Mouse (Mus musculus) hindbrain, embryonic 14.5 days (tissue): ENCODE measurements around the gene Tekt4. TPM values are rescaled to one million over a fixed set of nuclear protein-coding genes. Genes with fewer than 3 reads are reported as not detected.
A peak's percentile ranks its signal among the peaks of the same experiment; 100 is the strongest.

Experiments used
- ATAC-seq: fragments of 200-750 bp; cut with Nextera tagmentation; 2 replicates; pipeline ENCODE4 v1.8.0; 2017; ENCODE audit warnings: moderate number of reproducible peaks, mild to moderate bottlenecking, moderate TSS enrichment, moderate library complexity; ENCODE audit not compliant: low FRiP score
- DNase-seq: peaks from one replicate; pipeline ENCODE4 v3.0.0-alpha.2; 2015; ENCODE audit warnings: low spot score
- H3K27ac ChIP-seq: fragments of 300-500 bp; sonication (generic); 2 replicates; pipeline ENCODE4 v1.5.1; 2014; ENCODE audit warnings: mild to moderate bottlenecking, moderate library complexity
- H3K27me3 ChIP-seq: fragments of 300-500 bp; sonication (generic); 2 replicates; pipeline ENCODE4 v1.6.1; 2014; ENCODE audit warnings: mild to moderate bottlenecking, low read length, mixed read lengths; ENCODE audit not compliant: control insufficient read depth, insufficient read depth
- H3K36me3 ChIP-seq: fragments of 300-500 bp; sonication (generic); replicated peaks from 2 replicates; pipeline ENCODE4 v1.6.1; 2014; ENCODE audit not compliant: control insufficient read depth, insufficient read depth
- H3K4me1 ChIP-seq: fragments of 300-500 bp; sonication (generic); replicated peaks from 2 replicates; pipeline ENCODE4 v1.6.1; 2014; ENCODE audit warnings: antibody characterized with exemption, low read length, mixed read lengths; ENCODE audit not compliant: control insufficient read depth, insufficient read depth
- H3K4me2 ChIP-seq: fragments of 300-500 bp; sonication (generic); replicated peaks from 2 replicates; pipeline ENCODE4 v1.6.1; 2014; ENCODE audit warnings: mild to moderate bottlenecking, moderate library complexity
- H3K4me3 ChIP-seq: fragments of 300-500 bp; sonication (generic); replicated peaks from 2 replicates; pipeline ENCODE4 v1.5.1; 2014; ENCODE audit warnings: mild to moderate bottlenecking, low read length
- H3K9ac ChIP-seq: fragments of 300-500 bp; sonication (generic); 2 replicates; pipeline ENCODE4 v1.6.1; 2014
- H3K9me3 ChIP-seq: fragments of 300-500 bp; sonication (generic); 2 replicates; pipeline ENCODE4 v1.6.1; 2016; ENCODE audit warnings: low read length; ENCODE audit not compliant: control insufficient read depth
- WGBS: fragments of 180-500 bp; shearing (Covaris S2); extraction: QIAGEN DNeasy Blood & Tissue Kit; methylation state at CpG from one replicate; pipeline ENCODE4 v1.1.7; 2014; 5-methylcytosine and 5-hydroxymethylcytosine counted together
- polyA plus RNA-seq: library from polyadenylated mRNA; unstranded; fragments of >200 nt; fragmentation: Nextera tagmentation; extraction: Ambion mirVana; gene quantifications from 2 replicates; pipeline ENCODE4 v1.2.1, GENCODE M21; 2014

Gene Tekt4
- polyA plus RNA-seq, 1 experiment from 2014 or later: 2.4 TPM

GRCm38 (mm10) chr17:25427441-25427840, 27.0 kb upstream of the Tekt4 start:
- Histone ChIP-seq H3K4me3 (no peak overlapping the region), H3K9me3 (no peaks in the 10 kb centered on the region), H3K27ac (no peak overlapping the region), H3K9ac (no peak overlapping the region), H3K36me3 (no peaks in the 10 kb centered on the region), H3K4me1 (peaks cover 34% of the 10 kb centered on the region), H3K27me3 (peaks cover 10% of the 10 kb centered on the region; the same call in 1 of the 2 replicates), H3K4me2 (no peak overlapping the region)
- peak; percentile 52 for DNase-seq
- ATAC-seq: peak; percentile 51; the same call in 1 of the 2 replicates
- WGBS: 32% methylated on average over 10 of the region's 10 CpGs

- ATAC-seq (no peak), DNase-seq (no peak)
- Histone ChIP-seq H3K36me3 (no peaks in the 10 kb centered on the region), H3K27me3 (peaks cover 10% of the 10 kb centered on the region; the same call in 1 of the 2 replicates), H3K4me3 (no peak overlapping the region), H3K27ac (no peak overlapping the region), H3K4me2 (no peak overlapping the region), H3K4me1 (peaks cover 34% of the 10 kb centered on the region), H3K9ac (no peak overlapping the region), H3K9me3 (no peaks in the 10 kb centered on the region)
- WGBS: 59% methylated on average over 5 of the region's 5 CpGs
Observed at GRCm38 (mm10) chr17:25429240-25429639, 25.2 kb upstream of the Tekt4 start.

DNA sequence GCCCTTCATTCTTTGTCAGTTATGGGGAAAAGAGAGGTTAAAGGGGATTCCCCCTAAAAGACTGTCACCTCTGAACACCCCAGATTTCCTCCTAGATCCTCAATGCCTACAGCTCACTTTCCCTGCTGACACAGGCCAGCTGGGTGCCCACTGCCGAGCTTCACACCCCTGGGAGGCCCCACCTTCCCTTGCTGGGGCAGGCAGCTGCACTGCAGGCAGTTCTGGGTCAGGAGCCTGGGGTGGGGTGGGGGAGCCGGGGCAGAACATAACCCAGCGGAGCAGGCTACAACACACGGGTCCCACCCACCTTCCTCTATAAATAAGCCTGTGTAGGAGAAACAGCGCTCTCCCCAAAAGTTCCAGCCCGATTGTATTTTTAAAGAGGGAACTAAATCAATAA, 24.5 kb upstream of the Tekt4 start:
- H3K4me2 ChIP-seq: peak overlapping the region; percentile 80; the same call in 1 of the 2 replicates
- peaks cover 10% of the 10 kb centered on the region; the same call in 1 of the 2 replicates for H3K27me3 ChIP-seq
- H3K27ac ChIP-seq: no peak overlapping the region
- no peak overlapping the region; the same call in 1 of the 2 replicates for H3K9ac ChIP-seq
- no peak for ATAC-seq
- peaks cover 28% of the 10 kb centered on the region for H3K4me1 ChIP-seq
- DNase-seq: no peak
- no peaks in the 10 kb centered on the region for H3K9me3 ChIP-seq
- 47% methylated on average over 6 of the region's 6 CpGs for WGBS
- H3K4me3 ChIP-seq: no peak overlapping the region
- H3K36me3 ChIP-seq: no peaks in the 10 kb centered on the region

- 68% methylated on average over 8 of the region's 8 CpGs for WGBS
- no peaks in the 10 kb centered on the region for H3K36me3 ChIP-seq
- peaks cover 28% of the 10 kb centered on the region for H3K4me1 ChIP-seq
- peak overlapping the region; percentile 89; the same call in 1 of the 2 replicates for H3K4me3 ChIP-seq
- ATAC-seq (no peak), DNase-seq (no peak)
- peaks cover 10% of the 10 kb centered on the region; the same call in 1 of the 2 replicates for H3K27me3 ChIP-seq
- peak overlapping the region; percentile 80 for H3K4me2 ChIP-seq
- peak overlapping the region; percentile 13 for H3K9ac ChIP-seq
- no peaks in the 10 kb centered on the region for H3K9me3 ChIP-seq
- no peak overlapping the region for H3K27ac ChIP-seq
Observed at GRCm38 (mm10) chr17:25430534-25430933, 23.9 kb upstream of the Tekt4 start.

- H3K9ac ChIP-seq: peak overlapping the region; percentile 88
- no peaks in the 10 kb centered on the region for H3K9me3 ChIP-seq
- H3K4me2 ChIP-seq: peak overlapping the region; percentile 80
- WGBS: under 1% methylated on average over 53 of the region's 53 CpGs
- H3K4me3 ChIP-seq: peak overlapping the region; percentile 89
- H3K4me1 ChIP-seq: peaks cover 28% of the 10 kb centered on the region
- H3K27ac ChIP-seq: peak overlapping the region; percentile 79
- ATAC-seq (peak; percentile 1; the same call in 1 of the 2 replicates), DNase-seq (no peak)
- H3K36me3 ChIP-seq: no peaks in the 10 kb centered on the region
- peaks cover 7% of the 10 kb centered on the region; the same call in 1 of the 2 replicates for H3K27me3 ChIP-seq
Observed at GRCm38 (mm10) chr17:25432433-25433181, 21.8 kb upstream of the Tekt4 start.

DNA sequence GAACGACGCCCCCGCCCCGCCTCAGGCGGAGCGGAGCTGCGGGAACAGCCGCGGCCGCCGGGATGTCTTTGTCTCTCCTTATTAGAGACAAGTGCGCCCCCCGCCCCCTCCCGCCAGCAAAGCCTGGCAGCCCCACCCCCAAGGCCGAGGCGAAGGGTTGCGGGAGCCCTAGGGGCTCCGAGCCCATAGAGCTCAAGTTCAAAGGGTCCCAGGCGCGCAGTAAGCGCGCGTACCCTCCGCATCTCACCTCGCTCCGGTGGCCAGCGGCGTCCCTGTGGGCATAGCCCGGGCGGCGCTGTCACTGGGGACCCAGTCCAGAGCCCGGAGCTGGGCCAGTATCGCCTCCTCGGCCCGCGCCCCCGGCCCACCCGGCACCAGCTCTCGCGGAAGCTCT, 21.2 kb upstream of the Tekt4 start:
- peak overlapping the region; percentile 89 for H3K4me3 ChIP-seq
- H3K4me2 ChIP-seq: peak overlapping the region; percentile 80
- peak overlapping the region; percentile 88 for H3K9ac ChIP-seq
- peaks cover 7% of the 10 kb centered on the region; the same call in 1 of the 2 replicates for H3K27me3 ChIP-seq
- H3K36me3 ChIP-seq: no peaks in the 10 kb centered on the region
- H3K4me1 ChIP-seq: peaks cover 28% of the 10 kb centered on the region
- peak overlapping the region; percentile 79 for H3K27ac ChIP-seq
- ATAC-seq (peak; percentile 48), DNase-seq (no peak)
- no peaks in the 10 kb centered on the region for H3K9me3 ChIP-seq
- under 1% methylated on average over 33 of the region's 40 CpGs for WGBS

- peak within 1 kb of the TSS; percentile 79 for H3K27ac ChIP-seq
- peaks cover 28% of the 10 kb centered on the region for H3K4me1 ChIP-seq
- H3K4me2 ChIP-seq: peak within 1 kb of the TSS; percentile 80
- DNase-seq (peak; percentile 79), ATAC-seq (peak; percentile 88)
- H3K9me3 ChIP-seq: no peaks in the 10 kb centered on the region
- under 1% methylated on average over 82 of the region's 103 CpGs for WGBS
- peaks cover 7% of the 10 kb centered on the region; the same call in 1 of the 2 replicates for H3K27me3 ChIP-seq
- H3K9ac ChIP-seq: peak within 1 kb of the TSS; percentile 88
- no peaks in the 10 kb centered on the region for H3K36me3 ChIP-seq
- peak within 1 kb of the TSS; percentile 89 for H3K4me3 ChIP-seq
Observed at GRCm38 (mm10) chr17:25433617-25434606, 20.5 kb upstream of the Tekt4 start, which contains the start of gene Cacna1h. Gene Cacna1h, minus strand, starts transcription at chr17:25433783.

DNA sequence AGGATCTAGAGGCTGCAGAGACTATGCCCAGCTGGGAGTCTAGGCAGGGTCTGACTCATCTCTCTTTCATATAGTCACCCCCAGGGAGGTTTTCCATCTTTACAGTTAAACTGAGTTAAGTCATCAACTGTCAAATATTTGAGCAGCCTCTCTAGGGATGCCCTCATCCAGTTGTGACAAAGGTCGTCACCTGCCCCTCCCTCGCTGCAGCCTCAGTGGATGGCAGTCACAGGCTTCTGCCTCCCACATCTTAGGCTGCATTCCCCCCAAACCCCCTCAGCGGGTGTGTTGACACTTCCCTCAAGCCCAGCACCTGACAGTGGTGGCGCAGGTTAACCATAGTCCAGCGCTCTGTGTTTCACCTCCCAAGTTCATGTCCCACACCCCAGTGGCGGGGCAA, 13.0 kb upstream of the Tekt4 start:
- 86% methylated on average over 6 of the region's 6 CpGs for WGBS
- ATAC-seq: no peak
- no peaks in the 10 kb centered on the region for H3K36me3 ChIP-seq

More for the DNA sequence above, 13.0 kb upstream of the Tekt4 start:
- no peak for DNase-seq
- Histone ChIP-seq H3K9ac (no peak overlapping the region), H3K4me2 (no peak overlapping the region), H3K9me3 (no peaks in the 10 kb centered on the region), H3K27ac (no peak overlapping the region), H3K4me1 (peaks cover 8% of the 10 kb centered on the region; the same call in 1 of the 2 replicates), H3K27me3 (no peaks in the 10 kb centered on the region), H3K4me3 (no peak overlapping the region)
